Mouse (Mus musculus) intestine, embryonic 15.5 days (tissue): ENCODE measurements around the gene Ankrd33b. TPM values are rescaled to one million over a fixed set of nuclear protein-coding genes. Genes with fewer than 3 reads are reported as not detected.

ENCODE experiments used
- ATAC-seq: fragments of 200-750 bp; cut with Nextera tagmentation; 2 replicates; pipeline ENCODE4 v1.8.0; 2017; ENCODE audit warnings: moderate TSS enrichment, moderate library complexity
- H3K27ac ChIP-seq: fragments of 300-500 bp; sonication (generic); 2 replicates; pipeline ENCODE4 v1.5.1; 2015; ENCODE audit warnings: mild to moderate bottlenecking, inconsistent platforms
- H3K27me3 ChIP-seq: fragments of 300-500 bp; sonication (generic); replicated peaks from 2 replicates; pipeline ENCODE4 v1.6.1; 2015; ENCODE audit warnings: inconsistent platforms
- H3K36me3 ChIP-seq: fragments of 300-500 bp; sonication (generic); 2 replicates; pipeline ENCODE4 v1.6.1; 2015; ENCODE audit warnings: inconsistent platforms
- H3K4me1 ChIP-seq: fragments of 300-500 bp; sonication (generic); replicated peaks from 2 replicates; pipeline ENCODE4 v1.6.1; 2015; ENCODE audit warnings: inconsistent platforms
- H3K4me2 ChIP-seq: fragments of 300-500 bp; sonication (generic); replicated peaks from 2 replicates; pipeline ENCODE4 v1.6.1; 2015; ENCODE audit warnings: mild to moderate bottlenecking, inconsistent platforms
- H3K4me3 ChIP-seq: fragments of 300-500 bp; sonication (generic); replicated peaks from 2 replicates; pipeline ENCODE4 v1.5.1; 2015; ENCODE audit warnings: inconsistent platforms
- H3K9ac ChIP-seq: fragments of 300-500 bp; sonication (generic); 2 replicates; pipeline ENCODE4 v1.6.1; 2015; ENCODE audit warnings: inconsistent platforms
- H3K9me3 ChIP-seq: fragments of 300-500 bp; sonication (generic); 2 replicates; pipeline ENCODE4 v1.6.1; 2016; ENCODE audit warnings: inconsistent platforms
- WGBS: fragments of 180-500 bp; shearing (Covaris S2); methylation state at CpG from one replicate; pipeline ENCODE4 v1.1.7; 2015; 5-methylcytosine and 5-hydroxymethylcytosine counted together
- polyA plus RNA-seq: library from polyadenylated mRNA; unstranded; fragments of >200 nt; fragmentation: Nextera tagmentation; extraction: Ambion mirVana; gene quantifications from 2 replicates; pipeline ENCODE4 v1.2.1, GENCODE M21; 2015

The Ankrd33b gene
- polyA plus RNA-seq, 1 experiment from 2014 or later, result 0.34 TPM

DNA sequence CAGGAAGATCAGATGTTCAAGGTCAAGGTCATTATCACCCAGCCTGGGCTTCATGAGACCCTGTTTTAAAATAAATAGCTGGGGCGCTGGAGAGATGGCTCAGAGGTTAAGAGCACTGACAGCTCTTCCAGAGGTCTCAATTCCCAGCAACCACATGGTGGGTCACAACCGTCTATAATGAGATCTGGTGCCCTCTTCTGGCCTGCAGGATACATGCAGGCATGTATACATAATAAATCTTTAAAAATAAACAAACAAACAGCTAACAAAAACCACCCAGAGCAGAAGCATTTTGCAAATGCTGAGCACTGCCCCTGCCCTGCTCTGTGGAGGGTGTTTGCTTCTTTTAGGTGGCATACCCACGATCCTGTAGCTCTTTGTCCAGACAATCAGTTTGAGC, 29.9 kb upstream of the Ankrd33b start:
- Histone ChIP-seq H3K4me1 (no peaks in the 10 kb centered on the region), H3K9me3 (no peaks in the 10 kb centered on the region), H3K9ac (no peak overlapping the region), H3K4me2 (no peak overlapping the region), H3K4me3 (no peak overlapping the region), H3K36me3 (no peaks in the 10 kb centered on the region), H3K27me3 (no peaks in the 10 kb centered on the region), H3K27ac (no peak overlapping the region)
- ATAC-seq, result no peak
- 81% methylated on average over 3 of the region's 3 CpGs for WGBS

DNA sequence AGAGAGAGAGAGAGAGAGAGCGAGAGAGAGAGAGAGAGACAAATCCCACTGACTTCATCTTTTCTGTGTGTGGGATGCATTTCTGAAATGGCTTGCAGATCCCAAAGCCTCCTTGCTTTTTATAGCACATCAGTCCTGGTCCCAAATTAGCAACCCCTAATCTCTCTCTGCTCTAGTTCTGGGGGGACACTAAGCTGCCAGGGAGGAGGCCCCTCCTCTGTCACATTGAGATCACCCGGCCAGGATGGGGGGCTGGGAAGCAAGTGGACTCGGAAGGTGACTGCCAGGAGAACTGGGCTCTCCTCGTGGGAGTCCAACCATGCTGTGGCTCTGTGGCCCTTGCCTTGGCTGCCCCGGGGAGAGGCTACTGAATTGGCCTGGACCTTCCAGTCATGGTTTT, 29.2 kb upstream of the Ankrd33b start:
- no peak for ATAC-seq
- WGBS, result 71% methylated on average over 5 of the region's 5 CpGs
- H3K4me3 ChIP-seq, result no peak overlapping the region
- H3K27ac ChIP-seq, result no peak overlapping the region
- no peaks in the 10 kb centered on the region for H3K9me3 ChIP-seq
- no peak overlapping the region for H3K9ac ChIP-seq
- H3K27me3 ChIP-seq, result no peaks in the 10 kb centered on the region
- H3K4me1 ChIP-seq, result no peaks in the 10 kb centered on the region
- H3K4me2 ChIP-seq, result no peak overlapping the region
- no peaks in the 10 kb centered on the region for H3K36me3 ChIP-seq

GRCm38 (mm10) chr15:31395986-31396385, 28.5 kb upstream of the Ankrd33b start:
- Histone ChIP-seq H3K27me3 (no peaks in the 10 kb centered on the region), H3K36me3 (no peaks in the 10 kb centered on the region), H3K9ac (no peak overlapping the region), H3K4me2 (no peak overlapping the region), H3K4me1 (no peaks in the 10 kb centered on the region), H3K9me3 (no peaks in the 10 kb centered on the region), H3K4me3 (no peak overlapping the region), H3K27ac (no peak overlapping the region)
- WGBS, result 78% methylated on average over 4 of the region's 4 CpGs
- no peak for ATAC-seq

- no peaks in the 10 kb centered on the region for H3K36me3 ChIP-seq
- 85% methylated on average over 6 of the region's 6 CpGs for WGBS
- ATAC-seq, result no peak
These were observed 25.9 kb upstream of the Ankrd33b start for GRCm38 (mm10) chr15:31393402-31393801.

DNA sequence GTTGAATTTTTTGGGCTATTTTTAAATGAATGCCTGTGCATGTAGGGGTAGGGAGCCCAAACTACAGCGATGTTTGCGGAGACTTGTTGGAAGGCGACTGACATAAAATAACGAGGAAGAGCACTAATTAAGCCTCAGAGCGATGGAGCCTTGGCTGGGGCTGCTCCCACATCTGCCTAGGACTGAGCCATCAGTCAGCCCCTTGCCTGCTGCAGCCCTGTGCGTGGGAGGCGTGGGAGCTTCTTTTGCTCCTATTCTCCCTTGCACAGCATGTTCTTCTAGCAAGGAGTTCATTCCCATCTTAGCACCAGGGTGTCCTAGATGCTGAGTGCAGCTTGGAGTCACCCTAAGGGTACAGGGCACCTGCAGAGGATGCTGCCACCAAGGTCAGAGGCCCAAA, 25.2 kb upstream of the Ankrd33b start:
- Histone ChIP-seq H3K36me3 (no peaks in the 10 kb centered on the region), H3K4me1 (no peaks in the 10 kb centered on the region), H3K27ac (no peak overlapping the region), H3K4me3 (no peak overlapping the region), H3K27me3 (no peaks in the 10 kb centered on the region), H3K9ac (no peak overlapping the region), H3K4me2 (no peak overlapping the region), H3K9me3 (no peaks in the 10 kb centered on the region)
- 90% methylated on average over 7 of the region's 7 CpGs for WGBS
- no peak for ATAC-seq

More at GRCm38 (mm10) chr15:31393402-31393801, 25.9 kb upstream of the Ankrd33b start:
- no peak overlapping the region for H3K4me3 ChIP-seq
- no peak overlapping the region for H3K4me2 ChIP-seq
- H3K9me3 ChIP-seq, result no peaks in the 10 kb centered on the region
- H3K27me3 ChIP-seq, result no peaks in the 10 kb centered on the region
- H3K4me1 ChIP-seq, result no peaks in the 10 kb centered on the region
- H3K9ac ChIP-seq, result no peak overlapping the region
- no peak overlapping the region for H3K27ac ChIP-seq

- Histone ChIP-seq H3K9ac (no peak overlapping the region), H3K4me2 (no peak overlapping the region), H3K4me1 (no peaks in the 10 kb centered on the region), H3K9me3 (no peaks in the 10 kb centered on the region), H3K4me3 (no peak overlapping the region), H3K27ac (no peak overlapping the region), H3K27me3 (no peaks in the 10 kb centered on the region), H3K36me3 (no peaks in the 10 kb centered on the region)
- WGBS, result 89% methylated on average over 4 of the region's 4 CpGs
- ATAC-seq, result no peak
These were observed 24.6 kb upstream of the Ankrd33b start for GRCm38 (mm10) chr15:31392135-31392534.

- peak; percentile 65 for ATAC-seq
These were observed 14.5 kb upstream of the Ankrd33b start for GRCm38 (mm10) chr15:31381936-31382468.

GRCm38 (mm10) chr15:31379471-31379870, 11.9 kb upstream of the Ankrd33b start:
- no peak overlapping the region for H3K9ac ChIP-seq
- WGBS, result 88% methylated on average over 3 of the region's 3 CpGs
- no peak overlapping the region for H3K4me3 ChIP-seq
- H3K27me3 ChIP-seq, result no peaks in the 10 kb centered on the region
- H3K4me1 ChIP-seq, result no peaks in the 10 kb centered on the region
- H3K27ac ChIP-seq, result no peak overlapping the region
- H3K4me2 ChIP-seq, result no peak overlapping the region
- no peaks in the 10 kb centered on the region for H3K9me3 ChIP-seq
- H3K36me3 ChIP-seq, result no peaks in the 10 kb centered on the region
- ATAC-seq, result no peak

More at GRCm38 (mm10) chr15:31381936-31382468, 14.5 kb upstream of the Ankrd33b start:
- Histone ChIP-seq H3K4me3 (no peak overlapping the region), H3K9ac (no peak overlapping the region), H3K36me3 (no peaks in the 10 kb centered on the region), H3K4me2 (no peak overlapping the region; the same call in 1 of the 2 replicates), H3K4me1 (no peaks in the 10 kb centered on the region), H3K27ac (no peak overlapping the region), H3K9me3 (no peaks in the 10 kb centered on the region), H3K27me3 (no peaks in the 10 kb centered on the region)
- WGBS, result 36% methylated on average over 11 of the region's 11 CpGs

- no peak overlapping the region for H3K9ac ChIP-seq
- H3K4me3 ChIP-seq, result no peak overlapping the region
- H3K4me2 ChIP-seq, result no peak overlapping the region
- no peak overlapping the region for H3K27ac ChIP-seq
- H3K36me3 ChIP-seq, result no peaks in the 10 kb centered on the region
- no peak for ATAC-seq
- H3K27me3 ChIP-seq, result no peaks in the 10 kb centered on the region
- no peaks in the 10 kb centered on the region for H3K4me1 ChIP-seq
- WGBS, result 19% methylated on average over 4 of the region's 4 CpGs
- H3K9me3 ChIP-seq, result no peaks in the 10 kb centered on the region
These were observed 7.7 kb upstream of the Ankrd33b start for GRCm38 (mm10) chr15:31375212-31375611.

GRCm38 (mm10) chr15:31369125-31369612, 1.6 kb upstream of the Ankrd33b start:
- H3K9me3 ChIP-seq, result no peaks in the 10 kb centered on the region
- no peak overlapping the region for H3K4me3 ChIP-seq
- H3K36me3 ChIP-seq, result no peaks in the 10 kb centered on the region
- peaks cover 21% of the 10 kb centered on the region for H3K4me1 ChIP-seq
- H3K9ac ChIP-seq, result no peak overlapping the region
- no peak overlapping the region for H3K4me2 ChIP-seq
- WGBS, result 15% methylated on average over 12 of the region's 12 CpGs
- no peak for ATAC-seq
- no peak overlapping the region for H3K27ac ChIP-seq
- H3K27me3 ChIP-seq, result peaks cover 47% of the 10 kb centered on the region

GRCm38 (mm10) chr15:31368556-31368955, 1.0 kb upstream of the Ankrd33b start:
- 25% methylated on average over 8 of the region's 8 CpGs for WGBS

DNA sequence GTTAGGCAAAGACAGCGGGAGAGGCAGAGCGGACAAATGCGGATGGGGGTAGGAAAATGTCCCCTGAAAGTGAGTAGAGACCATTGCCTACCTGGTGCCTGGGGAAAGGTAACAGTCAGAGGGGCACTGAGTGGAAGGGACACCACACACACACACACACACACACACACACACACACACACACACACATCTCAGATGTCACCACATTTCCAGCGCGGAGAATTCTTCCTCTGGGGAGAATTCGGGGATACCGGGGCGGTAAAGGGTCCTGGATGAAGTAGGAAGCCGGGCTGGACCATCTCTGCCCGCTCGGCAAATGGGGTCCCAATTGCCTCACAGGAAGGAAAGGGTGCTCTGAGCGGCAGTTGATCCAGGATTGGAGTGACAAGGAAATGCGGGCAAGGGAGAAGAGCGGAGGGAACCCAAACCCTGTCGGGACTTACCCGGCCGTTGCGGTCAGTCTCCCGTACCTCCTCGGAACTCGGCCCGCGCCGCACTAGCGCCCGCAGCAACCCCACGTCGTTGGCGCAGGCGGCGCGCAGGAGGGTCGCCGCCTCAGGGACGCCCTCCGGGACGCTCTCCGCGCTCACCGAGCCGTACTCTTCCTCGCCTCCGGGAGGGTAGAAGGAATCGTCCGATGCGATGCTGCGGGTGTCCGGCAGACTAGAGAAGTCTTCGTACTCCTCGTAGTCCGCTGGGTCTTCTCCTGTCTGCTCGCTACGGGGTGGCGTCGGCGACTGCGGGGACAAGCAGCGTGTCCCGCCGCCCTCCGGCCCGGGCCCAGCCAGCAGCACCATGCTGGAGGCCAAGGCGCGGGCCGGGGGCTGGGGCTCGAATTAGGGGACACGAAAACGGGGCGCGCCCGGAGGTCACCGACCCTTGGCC, 688 bp downstream of the Ankrd33b start:
- WGBS, result under 1% methylated on average over 72 of the region's 72 CpGs
- Histone ChIP-seq H3K9me3 (no peaks in the 10 kb centered on the region), H3K4me3 (peak overlapping the region; percentile 62), H3K27ac (no peak overlapping the region), H3K36me3 (no peaks in the 10 kb centered on the region), H3K27me3 (peaks cover 47% of the 10 kb centered on the region), H3K4me1 (peaks cover 21% of the 10 kb centered on the region), H3K9ac (peak overlapping the region; percentile 49), H3K4me2 (peak overlapping the region; percentile 100)
- ATAC-seq, result no peak; the same call in none of the 2 replicates

More at GRCm38 (mm10) chr15:31368556-31368955, 1.0 kb upstream of the Ankrd33b start:
- H3K9me3 ChIP-seq, result no peaks in the 10 kb centered on the region
- peaks cover 21% of the 10 kb centered on the region for H3K4me1 ChIP-seq
- no peak overlapping the region for H3K27ac ChIP-seq
- no peak overlapping the region for H3K4me2 ChIP-seq
- H3K27me3 ChIP-seq, result peaks cover 47% of the 10 kb centered on the region
- no peaks in the 10 kb centered on the region for H3K36me3 ChIP-seq
- ATAC-seq, result no peak
- H3K9ac ChIP-seq, result no peak overlapping the region
- no peak overlapping the region for H3K4me3 ChIP-seq
